Mouse (Mus musculus): ENCODE measurements around the gene Iqgap3.

DNA sequence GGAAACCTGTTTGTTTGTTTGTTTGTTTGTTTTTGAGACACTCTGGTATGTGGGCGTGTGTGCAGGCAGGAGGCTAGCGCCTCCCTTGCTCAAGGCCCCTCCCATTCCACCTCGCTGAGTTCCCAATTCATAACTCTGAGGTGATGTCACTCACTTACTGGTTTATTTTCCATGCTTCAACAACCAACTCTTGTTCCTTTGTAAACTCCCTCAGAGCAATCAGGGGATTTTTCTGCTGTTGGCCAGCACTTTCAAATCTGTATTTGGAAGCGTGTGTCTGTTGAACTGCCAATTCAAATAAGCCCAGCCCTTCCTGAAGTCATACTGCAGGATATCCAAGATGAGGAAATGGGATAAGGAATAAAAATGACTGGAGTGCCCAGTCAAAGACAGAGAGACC lies 892 bp downstream of the Iqgap3 start:
- TF ChIP-seq CTCF (IDR thresholded peaks at IDR 0.05; ENCODE audit: control insufficient read depth, insufficient read depth, insufficient replicate concordance, low read depth, low read length) = no peak
- no peak for TF ChIP-seq POLR2A (IDR thresholded peaks at IDR 0.05; ENCODE audit: control insufficient read depth, low read depth, low read length)
